Mouse (Mus musculus): ENCODE measurements around the gene Lhfp. TPM values are rescaled to one million over a fixed set of nuclear protein-coding genes. Genes with fewer than 3 reads are reported as not detected.

The Lhfp gene
- polyA plus RNA-seq, 1 experiment from 2014 or later, result 92.7 TPM

DNA sequence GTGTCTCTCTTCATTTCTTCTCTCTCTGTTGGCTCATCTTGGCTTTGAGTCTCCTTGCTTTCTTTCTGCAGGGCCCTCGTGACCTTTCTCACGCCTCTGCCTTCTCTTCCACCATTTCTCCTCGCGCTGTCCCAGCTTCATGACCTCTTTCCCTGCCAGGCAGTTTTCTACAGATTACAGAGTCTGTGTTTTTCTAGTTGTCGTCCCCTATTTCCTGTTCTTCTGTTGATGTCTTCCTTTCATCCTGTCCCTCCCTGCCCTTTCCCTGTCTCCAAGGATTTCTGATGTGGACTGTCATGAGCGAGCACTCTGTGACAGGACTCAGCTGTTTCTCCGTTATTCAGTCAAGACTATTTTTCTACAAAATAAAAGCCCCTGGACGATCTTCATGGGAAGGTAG is 124.7 kb downstream of the Lhfp start:
- Histone ChIP-seq H3K4me1 (replicated peaks) (peaks cover 34% of the 10 kb centered on the region), H3K27me3 (no peaks in the 10 kb centered on the region), H3K4me3 (no peak overlapping the region), H3K27ac (peak overlapping the region; percentile 60; the same call in 1 of the 2 replicates), H3K4me2 (no peak overlapping the region), H3K36me3 (no peaks in the 10 kb centered on the region), H3K9me3 (replicated peaks) (no peaks in the 10 kb centered on the region), H3K9ac (no peak overlapping the region)
- peak; percentile 47; the same call in 1 of the 2 replicates for ATAC-seq (replicated peaks; ENCODE audit: insufficient number of reproducible peaks, insufficient read depth, low FRiP score, low read depth)
- 44% methylated on average over 8 of the region's 8 CpGs for WGBS

GRCm38 (mm10) chr3:53169486-53169885 is 128.2 kb downstream of the Lhfp start:
- Histone ChIP-seq H3K9me3 (replicated peaks) (no peaks in the 10 kb centered on the region), H3K36me3 (no peaks in the 10 kb centered on the region), H3K9ac (no peak overlapping the region), H3K4me1 (replicated peaks) (peaks cover 18% of the 10 kb centered on the region), H3K27ac (no peak overlapping the region), H3K4me3 (no peak overlapping the region), H3K27me3 (no peaks in the 10 kb centered on the region), H3K4me2 (no peak overlapping the region)
- no peak for ATAC-seq (replicated peaks; ENCODE audit: insufficient number of reproducible peaks, insufficient read depth, low FRiP score, low read depth)
- 76% methylated on average over 3 of the region's 3 CpGs for WGBS

- no peaks in the 10 kb centered on the region for H3K36me3 ChIP-seq
- H3K9ac ChIP-seq, result no peak overlapping the region
- ATAC-seq (replicated peaks; ENCODE audit: insufficient number of reproducible peaks, insufficient read depth, low FRiP score, low read depth), result no peak
- H3K9me3 ChIP-seq (replicated peaks), result no peaks in the 10 kb centered on the region
- no peaks in the 10 kb centered on the region for H3K27me3 ChIP-seq
- H3K4me1 ChIP-seq (replicated peaks), result peaks cover 7% of the 10 kb centered on the region
- WGBS, result 69% methylated on average over 10 of the region's 10 CpGs
- no peak overlapping the region for H3K27ac ChIP-seq
- H3K4me2 ChIP-seq, result no peak overlapping the region
- no peak overlapping the region for H3K4me3 ChIP-seq
Observed at GRCm38 (mm10) chr3:53173310-53174063, 132.2 kb downstream of the Lhfp start.

- Histone ChIP-seq H3K36me3 (no peaks in the 10 kb centered on the region), H3K9ac (no peak overlapping the region), H3K4me3 (no peak overlapping the region), H3K27me3 (no peaks in the 10 kb centered on the region), H3K4me2 (no peak overlapping the region), H3K4me1 (replicated peaks) (peaks cover 3% of the 10 kb centered on the region), H3K27ac (no peak overlapping the region), H3K9me3 (replicated peaks) (no peaks in the 10 kb centered on the region)
- WGBS, result 84% methylated on average over 6 of the region's 6 CpGs
- ATAC-seq (replicated peaks; ENCODE audit: insufficient number of reproducible peaks, insufficient read depth, low FRiP score, low read depth), result no peak
Observed at GRCm38 (mm10) chr3:53179936-53180335, 138.6 kb downstream of the Lhfp start.

DNA sequence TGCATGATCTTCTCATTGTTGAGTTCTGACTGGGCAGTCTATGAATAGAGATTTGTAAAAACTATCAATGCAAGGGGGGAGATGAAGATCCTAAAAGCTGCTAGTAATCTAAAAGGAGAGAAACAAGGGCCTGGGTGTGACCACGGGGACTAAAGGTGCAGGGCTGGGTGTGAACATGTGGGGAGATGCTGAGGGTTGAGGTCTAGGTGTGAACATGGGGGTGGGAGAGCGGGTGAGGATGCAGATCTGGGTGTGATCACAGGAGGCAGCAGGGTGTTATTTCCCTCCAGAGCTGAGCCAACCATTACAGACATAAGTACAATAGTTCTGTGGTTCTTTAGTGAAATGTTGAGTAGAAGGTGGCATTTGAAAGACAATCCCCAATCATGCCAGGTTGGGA is 144.1 kb downstream of the Lhfp start:
- no peak for ATAC-seq (replicated peaks; ENCODE audit: insufficient number of reproducible peaks, insufficient read depth, low FRiP score, low read depth)
- Histone ChIP-seq H3K4me1 (replicated peaks) (no peaks in the 10 kb centered on the region; the same call in 1 of the 2 replicates), H3K27me3 (no peaks in the 10 kb centered on the region), H3K9me3 (replicated peaks) (no peaks in the 10 kb centered on the region), H3K36me3 (no peaks in the 10 kb centered on the region), H3K4me3 (no peak overlapping the region), H3K9ac (no peak overlapping the region), H3K27ac (no peak overlapping the region), H3K4me2 (no peak overlapping the region)
- WGBS, result 89% methylated on average over 2 of the region's 2 CpGs

- ATAC-seq (replicated peaks; ENCODE audit: insufficient number of reproducible peaks, insufficient read depth, low FRiP score, low read depth), result no peak
- WGBS, result 81% methylated on average over 4 of the region's 4 CpGs
Observed at GRCm38 (mm10) chr3:53193441-53193840, 152.1 kb downstream of the Lhfp start.

GRCm38 (mm10) chr3:53195666-53196107 is 154.4 kb downstream of the Lhfp start:
- H3K27ac ChIP-seq, result no peak overlapping the region
- ATAC-seq (replicated peaks; ENCODE audit: insufficient number of reproducible peaks, insufficient read depth, low FRiP score, low read depth), result no peak

More at GRCm38 (mm10) chr3:53193441-53193840, 152.1 kb downstream of the Lhfp start:
- Histone ChIP-seq H3K9ac (no peak overlapping the region), H3K4me1 (replicated peaks) (peaks cover 5% of the 10 kb centered on the region; the same call in 1 of the 2 replicates), H3K4me2 (no peak overlapping the region), H3K4me3 (no peak overlapping the region), H3K36me3 (no peaks in the 10 kb centered on the region), H3K27ac (no peak overlapping the region), H3K27me3 (no peaks in the 10 kb centered on the region), H3K9me3 (replicated peaks) (no peaks in the 10 kb centered on the region)

DNA sequence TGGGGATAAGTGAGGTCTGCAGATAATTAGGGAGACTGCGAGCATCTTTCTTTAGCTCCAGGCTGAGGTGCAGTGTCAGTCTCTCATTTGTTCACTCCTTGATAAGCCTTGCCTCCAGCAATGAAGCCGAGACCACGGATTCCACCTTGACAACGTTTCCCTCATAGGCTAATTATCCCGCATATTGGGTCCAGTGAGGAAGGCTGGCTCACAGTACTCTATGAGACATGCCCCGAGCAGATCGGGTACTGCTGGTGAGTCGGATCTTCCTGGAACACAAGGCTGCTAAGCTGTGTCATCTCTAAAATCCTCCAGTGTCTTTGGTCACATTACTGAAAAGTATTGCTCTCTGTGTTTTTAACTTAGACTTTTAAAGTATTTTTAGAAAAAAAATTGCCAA is 158.8 kb downstream of the Lhfp start:
- Histone ChIP-seq H3K9me3 (replicated peaks) (no peaks in the 10 kb centered on the region), H3K36me3 (no peaks in the 10 kb centered on the region), H3K27me3 (no peaks in the 10 kb centered on the region), H3K4me1 (replicated peaks) (peaks cover 39% of the 10 kb centered on the region), H3K4me2 (no peak overlapping the region), H3K27ac (no peak overlapping the region), H3K9ac (no peak overlapping the region), H3K4me3 (no peak overlapping the region)
- 77% methylated on average over 8 of the region's 8 CpGs for WGBS
- no peak for ATAC-seq (replicated peaks; ENCODE audit: insufficient number of reproducible peaks, insufficient read depth, low FRiP score, low read depth)

More at GRCm38 (mm10) chr3:53195666-53196107, 154.4 kb downstream of the Lhfp start:
- Histone ChIP-seq H3K27me3 (no peaks in the 10 kb centered on the region), H3K4me3 (no peak overlapping the region), H3K4me2 (no peak overlapping the region), H3K9me3 (replicated peaks) (no peaks in the 10 kb centered on the region), H3K36me3 (no peaks in the 10 kb centered on the region), H3K4me1 (replicated peaks) (peaks cover 6% of the 10 kb centered on the region; the same call in 1 of the 2 replicates), H3K9ac (no peak overlapping the region)
- WGBS, result 86% methylated on average over 8 of the region's 8 CpGs

DNA sequence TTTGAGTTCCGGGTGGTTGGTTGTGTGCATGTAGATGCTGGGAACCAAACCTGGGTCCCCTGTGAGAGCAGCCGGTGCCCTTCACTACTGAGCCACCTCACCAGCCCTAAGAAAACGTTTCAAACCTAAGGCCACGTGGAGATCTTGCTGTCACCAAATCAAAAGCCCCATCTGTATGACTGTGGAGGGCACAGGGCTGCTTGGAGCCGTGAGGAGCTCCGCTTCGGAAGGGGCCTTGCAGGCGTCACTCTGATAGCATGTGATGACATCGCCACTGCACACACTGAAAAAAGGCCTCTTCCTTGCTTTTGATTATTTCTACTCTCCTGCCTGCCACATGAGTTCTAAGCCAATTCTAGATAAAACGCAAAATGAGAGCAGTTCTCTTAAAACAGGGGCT is 159.5 kb downstream of the Lhfp start:
- Histone ChIP-seq H3K9me3 (replicated peaks) (no peaks in the 10 kb centered on the region), H3K4me1 (replicated peaks) (peaks cover 40% of the 10 kb centered on the region), H3K4me3 (no peak overlapping the region), H3K9ac (no peak overlapping the region), H3K4me2 (no peak overlapping the region), H3K27me3 (no peaks in the 10 kb centered on the region), H3K36me3 (no peaks in the 10 kb centered on the region), H3K27ac (0 out of 2 replicates have a peak overlapping the region, but pooled peaks have one; percentile 7)
- no peak for ATAC-seq (replicated peaks; ENCODE audit: insufficient number of reproducible peaks, insufficient read depth, low FRiP score, low read depth)
- WGBS, result 48% methylated on average over 10 of the region's 10 CpGs

DNA sequence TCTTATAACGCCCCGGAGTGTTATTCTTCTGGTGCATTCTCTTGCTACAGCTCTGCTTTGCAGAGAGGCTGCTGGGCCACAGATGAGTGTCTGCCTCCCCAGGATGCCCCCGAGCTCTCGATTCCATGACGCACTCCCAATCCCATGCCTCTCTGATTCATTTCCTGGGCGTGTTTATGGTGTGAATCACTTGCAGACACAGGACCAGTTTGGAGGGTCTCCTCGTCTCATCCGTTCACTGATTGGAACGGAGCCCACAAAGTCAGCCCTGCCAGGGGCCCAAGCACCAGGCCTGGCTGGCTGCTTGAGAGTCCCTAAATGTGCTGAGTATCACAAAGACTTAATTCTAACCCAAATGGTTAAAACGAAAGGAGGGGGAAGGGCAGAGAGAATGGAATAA is 160.3 kb downstream of the Lhfp start:
- ATAC-seq (replicated peaks; ENCODE audit: insufficient number of reproducible peaks, insufficient read depth, low FRiP score, low read depth), result 0 out of 2 replicates have a peak, but pooled peaks have one; percentile 35
- Histone ChIP-seq H3K9ac (no peak overlapping the region), H3K36me3 (no peaks in the 10 kb centered on the region), H3K27me3 (no peaks in the 10 kb centered on the region), H3K4me3 (no peak overlapping the region), H3K4me2 (peak overlapping the region; percentile 12; the same call in 1 of the 2 replicates), H3K9me3 (replicated peaks) (no peaks in the 10 kb centered on the region), H3K27ac (peak overlapping the region; percentile 61), H3K4me1 (replicated peaks) (peaks cover 41% of the 10 kb centered on the region)
- WGBS, result 49% methylated on average over 10 of the region's 10 CpGs

GRCm38 (mm10) chr3:53202184-53202583 is 160.9 kb downstream of the Lhfp start:
- WGBS, result 39% methylated on average over 6 of the region's 6 CpGs
- Histone ChIP-seq H3K4me3 (no peak overlapping the region), H3K4me1 (replicated peaks) (peaks cover 41% of the 10 kb centered on the region)

DNA sequence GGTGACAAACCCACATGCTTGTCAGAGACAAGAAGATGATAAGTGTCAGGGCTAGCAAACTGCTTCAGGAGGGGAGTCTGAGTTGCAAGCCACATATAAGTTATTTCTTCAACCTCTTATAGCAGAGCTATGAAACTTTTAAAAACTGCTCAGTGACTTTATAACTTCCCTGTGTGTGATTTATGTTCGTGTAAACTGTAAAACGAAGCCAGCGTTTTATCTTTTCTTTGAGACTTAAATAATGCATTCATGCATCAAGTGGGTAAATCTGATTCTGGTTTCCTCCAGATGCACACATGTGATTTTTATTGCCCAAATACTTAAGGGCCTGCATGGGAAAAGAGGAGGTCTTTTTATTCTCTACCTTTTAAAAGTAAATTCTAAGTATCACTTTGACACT is 161.4 kb downstream of the Lhfp start:
- H3K4me2 ChIP-seq, result no peak overlapping the region
- H3K27ac ChIP-seq, result peak overlapping the region; percentile 61
- 44% methylated on average over 3 of the region's 3 CpGs for WGBS
- no peak for ATAC-seq (replicated peaks; ENCODE audit: insufficient number of reproducible peaks, insufficient read depth, low FRiP score, low read depth)
- H3K9ac ChIP-seq, result no peak overlapping the region
- no peaks in the 10 kb centered on the region for H3K9me3 ChIP-seq (replicated peaks)
- H3K4me1 ChIP-seq (replicated peaks), result peaks cover 41% of the 10 kb centered on the region
- no peaks in the 10 kb centered on the region for H3K27me3 ChIP-seq
- H3K36me3 ChIP-seq, result no peaks in the 10 kb centered on the region
- H3K4me3 ChIP-seq, result no peak overlapping the region

More at GRCm38 (mm10) chr3:53202184-53202583, 160.9 kb downstream of the Lhfp start:
- Histone ChIP-seq H3K27me3 (no peaks in the 10 kb centered on the region), H3K36me3 (no peaks in the 10 kb centered on the region), H3K9ac (no peak overlapping the region), H3K27ac (peak overlapping the region; percentile 61), H3K9me3 (replicated peaks) (no peaks in the 10 kb centered on the region), H3K4me2 (peak overlapping the region; percentile 5; the same call in 1 of the 2 replicates)
- no peak for ATAC-seq (replicated peaks; ENCODE audit: insufficient number of reproducible peaks, insufficient read depth, low FRiP score, low read depth)
